Mouse (Mus musculus): ENCODE measurements around the gene Tcte2. TPM values are rescaled to one million over a fixed set of nuclear protein-coding genes. Genes with fewer than 3 reads are reported as not detected.
A peak's percentile ranks its signal among the peaks of the same experiment; 100 is the strongest.
"Not testable (repeated sequence)": the region's sequence is repeated elsewhere in the genome, so short reads cannot be mapped to it uniquely, and the experiment has no call there.

Gene Tcte2
- total RNA-seq, 2 experiments from 2014 or later, result 2.5 to 5.6 TPM

- intact Hi-C loops (cut with DNase I), result no loop called here
- DNase-seq, result no peak
Measured at GRCm38 (mm10) chr17:13694181-13694580, 67.4 kb downstream of the Tcte2 start.

GRCm38 (mm10) chr17:13687656-13688055 lies 74.0 kb downstream of the Tcte2 start:
- intact Hi-C loops (cut with DNase I), result no loop called here
- no peak for DNase-seq

DNA sequence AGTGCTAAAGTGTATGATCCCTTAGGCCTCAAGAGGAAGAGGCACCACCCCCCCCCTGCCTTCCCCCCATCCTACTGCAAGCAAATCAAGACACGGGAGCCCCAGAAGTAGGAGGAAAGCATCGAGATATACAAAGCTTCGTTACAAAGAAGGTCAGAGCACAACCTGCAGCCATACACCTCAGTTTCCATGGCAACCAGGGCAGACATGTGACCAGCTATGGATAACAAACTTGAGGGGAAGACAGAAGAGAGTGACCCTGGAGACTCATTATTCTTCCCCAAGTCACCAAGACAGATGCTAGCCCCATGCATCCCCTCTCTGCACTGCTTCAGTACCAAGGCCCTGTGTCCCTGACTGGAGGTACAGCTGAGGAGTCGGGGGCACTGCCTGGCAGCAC lies 74.5 kb downstream of the Tcte2 start:
- intact Hi-C loops (cut with DNase I), result no loop called here
- no peak for DNase-seq

DNA sequence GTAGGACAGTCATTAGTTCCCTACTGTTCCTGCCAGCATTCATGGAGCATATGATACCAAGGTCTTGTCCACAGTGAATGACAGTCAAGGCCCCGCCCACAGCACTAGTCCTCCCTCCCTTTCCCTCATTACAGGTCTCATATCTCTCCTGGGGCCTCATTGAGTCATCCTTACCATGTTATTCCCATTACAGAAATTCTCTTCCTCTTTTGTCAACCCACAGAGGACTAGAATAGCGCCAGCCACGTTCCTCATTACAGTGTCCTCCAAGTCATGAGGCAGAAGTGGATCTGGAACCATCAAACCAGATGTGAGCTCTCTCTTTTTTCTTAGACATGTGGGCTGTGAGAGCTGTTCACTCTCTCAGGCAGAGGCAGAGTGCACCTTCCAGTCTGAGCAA lies 76.0 kb downstream of the Tcte2 start:
- intact Hi-C loops (cut with DNase I), result no loop called here
- no peak for DNase-seq

- intact Hi-C loops (cut with DNase I), result loop anchor here (5.0 kb wide), 3 partner anchors 58 to 212 kb away; no protein-coding TSS in a partner anchor
- no peak for DNase-seq
Measured at GRCm38 (mm10) chr17:13684256-13684655, 77.4 kb downstream of the Tcte2 start.

DNA sequence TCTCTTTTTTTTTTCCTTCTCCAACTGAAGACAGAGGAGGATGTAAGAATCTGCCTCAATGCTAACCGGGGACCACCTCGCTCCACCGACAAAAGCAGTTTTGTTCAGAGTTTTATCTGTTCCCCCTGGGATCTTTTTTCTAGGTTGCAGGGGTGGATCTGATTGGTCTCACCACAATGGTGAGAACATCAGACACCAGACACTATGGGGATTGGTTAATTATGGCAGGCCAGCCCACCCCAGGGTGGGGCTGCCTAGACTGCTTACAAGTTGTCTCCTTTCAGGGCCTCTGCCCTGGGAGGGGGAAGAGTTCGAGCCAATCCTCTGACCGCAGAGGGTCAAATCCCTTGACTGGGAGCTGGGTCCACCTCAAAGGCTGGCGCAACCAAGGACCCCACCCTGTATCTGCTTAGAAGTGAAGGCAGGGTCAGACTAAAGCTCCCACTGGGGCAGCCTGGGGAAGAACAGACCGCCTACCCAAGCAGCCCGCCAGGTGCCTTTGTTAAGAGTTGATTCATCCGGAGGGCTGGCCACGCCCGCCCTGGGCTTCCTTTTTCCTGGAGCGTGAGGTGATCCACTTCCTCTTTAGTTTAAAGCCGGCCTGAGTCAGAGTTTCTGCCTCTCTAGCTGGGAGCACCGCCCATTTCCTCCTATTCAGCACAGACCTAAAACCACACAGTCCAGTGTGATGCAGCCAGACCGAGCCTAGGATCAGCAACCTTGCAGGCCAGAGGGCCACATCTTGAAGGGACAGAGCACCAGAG lies 78.0 kb downstream of the Tcte2 start:
- intact Hi-C loops (cut with DNase I), result loop anchor here (2.0 to 5.0 kb wide), 4 partner anchors 59 to 211 kb away; partner anchors contain the start of genes Afdn and Tcte2
- peak; percentile 73 to 80 for DNase-seq

DNA sequence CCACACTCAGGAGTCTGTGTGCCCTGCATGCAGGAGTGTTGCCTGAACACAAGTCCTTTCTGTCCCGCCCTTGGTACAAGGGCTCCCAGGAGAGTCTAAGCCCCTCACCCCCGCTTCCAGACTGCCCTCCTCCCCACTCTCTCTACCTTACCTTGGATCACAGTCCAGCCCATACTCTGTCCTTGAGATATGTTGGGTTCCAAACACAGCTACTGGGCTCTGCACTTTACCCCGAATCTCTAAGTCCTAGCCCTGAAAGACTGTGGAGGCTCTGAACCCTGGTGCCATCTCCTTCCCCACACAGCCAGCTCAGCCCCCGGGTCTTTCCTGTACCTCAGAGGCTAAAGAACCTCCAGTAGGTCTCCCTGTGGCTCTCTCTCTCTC lies 78.6 kb downstream of the Tcte2 start:
- DNase-seq, result no peak
- intact Hi-C loops (cut with DNase I), result loop anchor here (2.0 to 5.0 kb wide), 4 partner anchors 59 to 211 kb away; partner anchors contain the start of genes Afdn and Tcte2

DNA sequence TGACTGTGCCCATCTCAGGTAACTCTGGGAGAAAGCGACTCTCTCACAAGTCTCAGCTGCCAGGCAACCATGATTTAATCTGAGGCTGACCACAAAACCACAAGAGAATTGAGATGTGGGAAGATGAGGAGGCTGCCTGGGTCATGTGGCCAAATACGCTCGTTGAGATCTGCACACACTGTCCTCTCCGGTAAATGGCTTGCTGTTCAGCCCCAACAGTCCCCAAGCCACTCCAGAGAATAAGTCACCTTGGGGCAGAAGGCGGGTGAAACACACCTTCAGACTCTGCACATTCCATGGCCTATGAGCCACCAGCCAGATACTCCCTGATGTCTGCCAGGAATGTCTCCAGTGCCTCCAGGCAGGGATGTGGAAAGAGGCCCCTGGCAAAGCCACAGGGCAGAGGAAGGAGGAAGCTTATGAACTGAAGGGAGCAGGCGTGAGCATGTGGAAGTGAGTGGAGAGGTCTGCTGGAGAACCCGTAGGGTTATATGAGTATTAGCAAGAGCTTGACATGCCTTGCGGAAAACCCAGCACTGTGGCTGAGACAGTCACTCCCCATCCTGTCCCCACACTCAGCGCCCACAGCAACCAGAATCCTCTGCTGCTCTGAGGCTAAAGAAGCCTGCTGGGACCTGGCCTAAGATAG lies 79.1 kb downstream of the Tcte2 start:
- peak in 1 of 2 experiments; percentile 47 for DNase-seq
- intact Hi-C loops (cut with DNase I), result loop anchor here (2.0 to 5.0 kb wide), 4 partner anchors 60 to 210 kb away; partner anchors contain the start of genes Afdn and Tcte2

DNA sequence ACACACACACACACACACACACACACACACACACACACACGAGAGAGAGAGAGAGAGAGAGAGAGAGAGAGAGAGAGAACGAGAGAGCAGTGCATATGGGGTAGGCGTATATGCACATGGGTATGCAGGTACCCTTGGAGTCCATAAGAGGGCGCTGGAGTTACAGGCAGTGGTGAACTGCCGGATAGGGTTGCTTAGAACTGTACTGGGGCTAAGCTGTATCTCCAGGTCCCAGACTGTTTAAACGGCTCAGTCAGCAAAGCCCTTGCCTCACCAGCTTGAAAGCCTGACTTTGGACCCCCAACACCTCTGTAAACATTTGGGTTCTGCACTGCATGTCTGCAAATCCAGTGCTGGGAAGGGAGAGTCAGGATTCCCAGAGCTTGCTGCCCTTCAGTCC lies 79.9 kb downstream of the Tcte2 start:
- intact Hi-C loops (cut with DNase I), result loop anchor here (2.0 to 5.0 kb wide), 4 partner anchors 61 to 209 kb away; partner anchors contain the start of genes Afdn and Tcte2
- no peak for DNase-seq

DNA sequence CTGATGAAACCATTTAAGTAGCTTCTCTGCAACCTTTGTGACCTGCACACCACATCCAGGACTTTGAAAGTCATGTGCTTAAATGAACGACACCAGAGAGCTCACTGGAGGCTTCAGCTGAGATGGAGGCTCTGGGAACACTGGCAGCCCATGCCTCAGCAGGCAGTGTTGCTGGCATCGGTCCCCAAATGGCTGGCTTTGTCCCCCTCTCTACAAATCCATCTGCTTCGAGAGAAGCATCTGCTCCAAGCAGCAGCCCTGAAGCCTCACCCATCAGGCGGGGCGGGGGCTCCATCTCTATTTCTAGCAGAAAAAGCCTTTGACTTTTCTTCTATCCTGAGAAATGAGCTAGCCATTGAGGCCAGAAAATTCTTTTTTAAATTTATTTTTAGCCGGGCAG lies 80.5 kb downstream of the Tcte2 start:
- DNase-seq, result no peak

DNA sequence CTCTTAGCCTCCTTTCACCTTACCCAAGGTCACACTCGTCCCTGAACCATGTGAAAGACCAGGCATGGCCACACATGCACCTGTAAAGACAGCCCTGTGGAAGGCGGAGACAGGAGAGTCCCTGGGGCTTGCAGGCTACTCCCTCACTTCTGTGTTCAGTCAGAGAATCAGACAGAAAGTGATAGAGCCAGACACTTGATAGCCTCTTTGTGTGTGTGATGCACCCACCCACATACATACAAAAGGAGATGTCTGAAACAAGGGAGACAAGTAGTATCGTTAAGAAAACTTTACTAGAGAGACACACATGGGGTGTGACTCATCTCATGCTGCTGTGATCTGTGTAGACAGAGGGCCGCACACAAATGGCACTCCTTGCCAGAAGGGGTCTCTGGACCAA lies 81.3 kb downstream of the Tcte2 start:
- intact Hi-C loops (cut with DNase I), result loop anchor here (5.0 kb wide), 3 partner anchors 62 to 208 kb away; no protein-coding TSS in a partner anchor
- no peak for DNase-seq

More for the DNA sequence above, 80.5 kb downstream of the Tcte2 start:
- intact Hi-C loops (cut with DNase I), result loop anchor here (5.0 kb wide), 3 partner anchors 61 to 209 kb away; no protein-coding TSS in a partner anchor

DNA sequence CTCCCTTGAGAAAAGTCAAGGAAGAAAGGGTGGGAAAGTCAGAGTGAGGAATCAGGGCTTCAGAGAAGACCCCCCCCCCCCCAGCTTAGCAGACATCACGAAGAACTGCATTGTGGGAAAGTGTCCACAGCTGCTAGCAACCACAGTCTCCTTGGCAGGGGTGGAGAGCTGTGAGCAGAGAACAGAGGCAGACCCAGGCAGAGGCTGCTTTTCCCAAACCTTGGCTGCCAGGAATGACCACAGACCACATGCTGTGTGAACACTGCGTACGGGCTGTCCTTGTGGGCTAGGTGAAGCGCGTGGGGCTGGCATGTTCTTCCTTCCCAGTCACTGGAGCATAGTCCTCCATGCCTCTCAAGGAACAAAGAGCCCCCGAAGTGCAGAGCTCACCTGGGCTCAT lies 81.9 kb downstream of the Tcte2 start:
- DNase-seq, result no peak
- intact Hi-C loops (cut with DNase I), result loop anchor here (5.0 kb wide), 3 partner anchors 63 to 207 kb away; no protein-coding TSS in a partner anchor

DNA sequence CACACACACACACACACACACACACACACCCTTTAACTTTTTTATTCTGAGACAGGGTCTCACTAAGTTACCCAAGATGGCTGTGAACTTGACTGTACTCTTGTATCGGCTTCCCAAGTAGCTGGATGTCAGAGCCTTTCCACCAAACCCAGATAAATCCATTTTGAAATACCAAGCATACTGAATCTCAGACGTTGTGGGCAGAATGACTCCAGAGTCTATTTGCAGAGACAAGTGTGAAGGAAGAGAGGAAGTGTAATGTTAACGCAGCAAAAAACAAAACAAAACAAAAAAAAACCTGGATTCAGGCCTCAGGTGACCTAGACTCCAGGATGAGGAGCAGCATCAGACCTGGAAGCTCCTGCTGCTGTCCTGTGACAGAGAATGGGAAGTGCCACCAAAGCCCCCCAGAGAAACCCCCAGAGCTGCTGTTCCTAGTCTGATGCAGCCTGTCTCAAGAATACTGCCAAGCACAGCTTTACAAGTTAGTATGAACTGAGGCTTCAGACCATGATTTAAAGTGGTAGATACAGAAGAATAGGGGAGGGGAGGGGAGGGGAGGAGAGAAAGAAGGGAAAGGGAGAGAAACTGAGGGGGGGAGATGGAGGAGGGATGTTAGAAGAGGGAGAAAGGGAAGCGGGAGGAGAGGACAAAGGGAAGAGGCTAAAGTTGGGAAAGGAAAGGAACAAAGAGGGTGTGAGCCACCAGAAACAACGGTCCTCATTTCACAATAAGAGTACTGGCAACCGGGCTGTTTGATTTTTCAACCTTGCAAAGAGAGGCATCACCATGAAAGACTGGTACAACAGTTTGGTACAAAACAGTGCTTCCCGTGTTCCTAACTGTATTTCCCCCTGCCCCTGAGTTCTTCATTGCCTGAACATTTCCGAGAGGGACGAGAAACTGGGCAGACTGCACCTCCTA lies 84.1 kb downstream of the Tcte2 start:
- intact Hi-C loops (cut with DNase I), result no loop called here
- DNase-seq, result no peak

GRCm38 (mm10) chr17:13676099-13676498 lies 85.5 kb downstream of the Tcte2 start:
- DNase-seq; intact Hi-C loops (cut with DNase I): not testable (repeated sequence)

- no peak for DNase-seq
- intact Hi-C loops (cut with DNase I), result no loop called here
Measured at GRCm38 (mm10) chr17:13675630-13676029, 86.0 kb downstream of the Tcte2 start.

GRCm38 (mm10) chr17:13674695-13675306 lies 86.8 kb downstream of the Tcte2 start:
- no peak for DNase-seq
- intact Hi-C loops (cut with DNase I), result no loop called here

DNA sequence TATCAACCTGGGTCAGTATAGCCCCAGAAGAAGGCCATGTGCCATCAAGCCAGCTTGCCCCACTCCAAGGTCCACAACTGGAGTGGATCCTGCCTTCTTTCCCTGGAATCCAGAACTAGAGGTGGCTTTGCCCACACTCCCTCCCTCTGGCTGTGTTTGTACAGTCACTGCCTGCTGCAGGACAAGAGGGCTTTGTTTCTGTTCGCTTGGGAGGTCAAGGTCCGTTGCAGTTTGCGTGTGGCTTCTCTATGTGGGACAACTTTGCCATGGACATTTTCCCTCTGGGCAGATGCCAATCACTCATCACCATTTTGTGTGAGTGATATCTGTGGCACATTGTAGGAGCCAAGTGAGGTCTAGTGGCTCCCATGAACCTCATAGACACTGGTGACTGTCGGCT lies 89.9 kb downstream of the Tcte2 start:
- DNase-seq, result peak in 1 of 2 experiments; percentile 44

DNA sequence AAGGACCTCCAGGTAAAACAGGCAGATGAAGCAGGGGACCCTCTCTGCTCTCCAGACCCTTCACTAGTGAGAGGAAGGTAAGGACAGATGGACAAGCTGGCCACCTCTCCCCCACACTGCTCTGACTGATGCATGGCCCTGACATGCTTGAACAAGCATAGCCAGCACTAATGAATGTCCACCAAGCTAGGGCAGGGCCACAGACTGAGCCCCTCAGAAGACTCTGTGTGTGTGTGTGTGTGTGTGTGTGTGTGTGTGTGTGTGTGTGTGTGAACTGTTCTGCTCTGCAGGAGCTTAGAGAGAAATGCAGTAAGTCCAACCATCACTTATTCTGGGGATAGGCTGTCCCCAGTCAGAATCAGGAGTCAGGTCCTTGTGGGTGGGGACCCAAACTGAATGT lies 91.4 kb downstream of the Tcte2 start:
- intact Hi-C loops (cut with DNase I), result no loop called here
- no peak for DNase-seq

More for the DNA sequence above, 89.9 kb downstream of the Tcte2 start:
- intact Hi-C loops (cut with DNase I), result no loop called here

DNA sequence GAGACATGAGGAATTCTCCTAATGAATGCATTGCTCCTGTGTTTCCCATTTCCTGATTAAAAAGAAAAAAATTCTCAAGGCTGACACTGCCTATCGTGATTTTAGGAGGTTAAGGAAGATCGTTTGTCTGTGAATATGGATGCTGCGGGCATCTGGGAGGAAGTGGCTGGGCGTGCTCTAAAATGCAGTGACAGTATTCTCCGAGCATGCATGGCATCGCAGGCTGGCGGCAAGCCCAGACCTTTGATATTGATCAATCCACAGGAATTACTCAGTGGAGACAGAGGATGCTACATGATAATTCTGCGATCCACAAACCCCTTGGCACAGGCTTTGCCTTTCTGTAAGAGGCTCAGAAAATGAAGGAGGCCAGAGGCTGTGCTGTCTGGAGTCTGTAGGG lies 92.4 kb downstream of the Tcte2 start:
- intact Hi-C loops (cut with DNase I), result no loop called here

More for the DNA sequence above, 92.4 kb downstream of the Tcte2 start:
- DNase-seq, result no peak

Data from heart, postnatal 14 days (tissue).